ENCODE assay signal across 8 mouse cellular contexts in the genomic region with DNA sequence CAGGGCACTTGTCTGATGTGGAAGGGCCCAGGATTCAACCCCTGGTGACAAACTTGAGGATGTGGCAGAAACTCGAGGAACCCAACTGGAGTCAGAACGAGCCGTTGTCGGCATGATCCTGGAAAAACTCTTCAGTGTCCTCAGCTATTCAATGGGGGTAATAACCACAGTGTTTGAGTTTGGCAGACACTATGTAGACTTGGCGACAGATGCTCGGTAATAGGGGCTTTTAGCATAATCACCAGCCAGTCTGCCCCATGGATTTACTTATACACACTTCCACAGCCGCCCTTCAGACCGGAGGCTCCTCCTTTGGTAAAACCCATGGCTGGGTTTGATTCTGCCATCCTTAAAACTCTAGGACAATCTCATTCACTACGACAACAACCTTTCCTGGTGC. TPM values are rescaled to one million over a fixed set of nuclear protein-coding genes. Genes with fewer than 3 reads are reported as not detected.
DNase-seq lines count a peak whose midpoint lies in the region; ATAC-seq and TF ChIP-seq lines count a peak whose summit lies in the region.

No protein-coding gene starts in this region.

- H3K36me3 ChIP-seq in embryonic facial prominence, embryonic 14.5 days (ENCODE audit: control insufficient read depth, insufficient read depth, low read length) = peaks cover 14% of the 10 kb centered on the region; the same call in 1 of the 2 replicates
- H3K36me3 ChIP-seq in hindbrain, embryonic 14.5 days (replicated peaks; ENCODE audit: control insufficient read depth, insufficient read depth) = peaks cover 41% of the 10 kb centered on the region
- H3K36me3 ChIP-seq in midbrain, embryonic 14.5 days (ENCODE audit: control insufficient read depth, insufficient read depth, low read length) = peaks cover 37% of the 10 kb centered on the region

- no peak for TF ChIP-seq CTCF in left cerebral cortex, adult 2 months (IDR thresholded peaks at IDR 0.05)

- DNase-seq in left cerebral cortex, adult 2 months (ENCODE audit: extremely low spot score in 1 of 2, low spot score in 2 of 2) = peak in 1 of 2 experiments; percentile 22
- DNase-seq in left cerebral cortex, postnatal 10 days (ENCODE audit: extremely low spot score in 1 of 2, low spot score in 2 of 2) = no peak
- peak; percentile 51 for DNase-seq in embryonic facial prominence, embryonic 14.5 days (ENCODE audit: low spot score)
- DNase-seq in hindbrain, embryonic 14.5 days (ENCODE audit: low spot score) = no peak
- peak; percentile 63 for DNase-seq in midbrain, embryonic 14.5 days
- no peak for DNase-seq in T-cell, adult 2 months (ENCODE audit: low spot score)
- DNase-seq in adrenal gland, postnatal 25 days = no peak

- peak overlapping the region; percentile 50 for H3K4me3 ChIP-seq in left cerebral cortex, adult 2 months
- peak overlapping the region; percentile 75 for H3K4me3 ChIP-seq in embryonic facial prominence, embryonic 14.5 days (ENCODE audit: low read depth, low read length)
- H3K4me3 ChIP-seq in hindbrain, embryonic 14.5 days (replicated peaks; ENCODE audit: low read length) = peak overlapping the region; percentile 70
- peak overlapping the region; percentile 82 for H3K4me3 ChIP-seq in midbrain, embryonic 14.5 days (replicated peaks; ENCODE audit: low read depth, low read length)

- intact Hi-C loops in left cerebral cortex, adult 2 months (cut with DNase I) = loop anchor here (2.0 to 5.0 kb wide), 2 partner anchors 220 to 257 kb away; no protein-coding TSS in a partner anchor
- intact Hi-C loops in left cerebral cortex, postnatal 10 days (cut with DNase I) = loop anchor here (2.0 to 5.0 kb wide), 2 partner anchors 220 to 275 kb away; no protein-coding TSS in a partner anchor

- peak overlapping the region; percentile 65; the same call in 1 of the 2 replicates for H3K27ac ChIP-seq in left cerebral cortex, adult 2 months
- H3K27ac ChIP-seq in embryonic facial prominence, embryonic 14.5 days (replicated peaks; ENCODE audit: low read depth, low read length) = 0 out of 2 replicates have a peak overlapping the region, but pooled peaks have one; percentile 24
- peak overlapping the region; percentile 96 for H3K27ac ChIP-seq in hindbrain, embryonic 14.5 days
- peak overlapping the region; percentile 97 for H3K27ac ChIP-seq in midbrain, embryonic 14.5 days (replicated peaks; ENCODE audit: low read depth, low read length)

- H3K4me1 ChIP-seq in embryonic facial prominence, embryonic 14.5 days (ENCODE audit: control insufficient read depth, insufficient read depth, low read length) = peaks cover 16% of the 10 kb centered on the region; the same call in 1 of the 2 replicates
- peaks cover 13% of the 10 kb centered on the region for H3K4me1 ChIP-seq in hindbrain, embryonic 14.5 days (replicated peaks; ENCODE audit: control insufficient read depth, insufficient read depth, low read length)
- peaks cover 10% of the 10 kb centered on the region for H3K4me1 ChIP-seq in midbrain, embryonic 14.5 days (ENCODE audit: control insufficient read depth, insufficient read depth, low read length)

- H3K4me2 ChIP-seq in embryonic facial prominence, embryonic 14.5 days (ENCODE audit: low read depth, low read length) = peak overlapping the region; percentile 93
- H3K4me2 ChIP-seq in hindbrain, embryonic 14.5 days (replicated peaks) = peak overlapping the region; percentile 98
- H3K4me2 ChIP-seq in midbrain, embryonic 14.5 days (ENCODE audit: low read length) = peak overlapping the region; percentile 95

- ATAC-seq in embryonic facial prominence, embryonic 14.5 days (ENCODE audit: low read depth) = no peak
- ATAC-seq in hindbrain, embryonic 14.5 days (ENCODE audit: low FRiP score) = no peak
- no peak for ATAC-seq in midbrain, embryonic 14.5 days (ENCODE audit: low FRiP score, low TSS enrichment)
- ATAC-seq in inflammation-experienced regulatory T-cells, adult 6 months = no peak

- 0 out of 2 replicates have a peak, but pooled peaks cover 1% of the 10 kb centered on the region for H3K27me3 ChIP-seq in embryonic facial prominence, embryonic 14.5 days (replicated peaks; ENCODE audit: control insufficient read depth, insufficient read depth, low read length)
- H3K27me3 ChIP-seq in hindbrain, embryonic 14.5 days (ENCODE audit: control insufficient read depth, insufficient read depth, low read length) = no peaks in the 10 kb centered on the region
- H3K27me3 ChIP-seq in midbrain, embryonic 14.5 days (ENCODE audit: control insufficient read depth, insufficient read depth, low read length) = no peaks in the 10 kb centered on the region

- no peaks in the 10 kb centered on the region for H3K9me3 ChIP-seq in embryonic facial prominence, embryonic 14.5 days (ENCODE audit: control insufficient read depth, low read length)
- no peaks in the 10 kb centered on the region for H3K9me3 ChIP-seq in hindbrain, embryonic 14.5 days (ENCODE audit: control insufficient read depth, low read length)
- H3K9me3 ChIP-seq in midbrain, embryonic 14.5 days (ENCODE audit: control insufficient read depth, low read length) = no peaks in the 10 kb centered on the region

- peak overlapping the region; percentile 82; the same call in 1 of the 2 replicates for H3K9ac ChIP-seq in embryonic facial prominence, embryonic 14.5 days (ENCODE audit: low read depth, low read length)
- H3K9ac ChIP-seq in hindbrain, embryonic 14.5 days = peak overlapping the region; percentile 93
- H3K9ac ChIP-seq in midbrain, embryonic 14.5 days (replicated peaks; ENCODE audit: low read length) = peak overlapping the region; percentile 91

- 13% methylated on average over 9 of the region's 9 CpGs for WGBS in embryonic facial prominence, embryonic 14.5 days
- 8% methylated on average over 9 of the region's 9 CpGs for WGBS in hindbrain, embryonic 14.5 days
- WGBS in midbrain, embryonic 14.5 days = 11% methylated on average over 9 of the region's 9 CpGs

RNA-seq across cellular contexts. Expression of gene Mycn, which starts 4.0 kb away (rescaled TPM):
- total RNA-seq in left cerebral cortex, adult 2 months (2021) = 10 to 100 TPM; 10.2 to 11.1 TPM
- total RNA-seq in left cerebral cortex, postnatal 10 days (2021) = 10 to 100 TPM; 32.0 to 37.9 TPM
- 17.0 and 23.4 TPM in 2 replicates for polyA plus RNA-seq in embryonic facial prominence, embryonic 14.5 days (2014; fragmentation: Nextera tagmentation; extraction: Ambion mirVana)
- polyA plus RNA-seq in hindbrain, embryonic 14.5 days (2014; fragmentation: Nextera tagmentation; extraction: Ambion mirVana) = 50.3 and 63.6 TPM in 2 replicates
- polyA plus RNA-seq in midbrain, embryonic 14.5 days (2014; fragmentation: Nextera tagmentation; extraction: Ambion mirVana) = 61.7 and 63.1 TPM in 2 replicates
- 4.2 and 7.1 TPM in 2 replicates for total RNA-seq in adrenal gland, postnatal 25 days (2021)
- polyA plus RNA-seq in inflammation-experienced regulatory T-cells, adult 6 months (2017; shearing (Covaris generic)) = not detected

Comparison
In these comparisons a context has a peak if more than half of its experiments do, and no peak if none do; other contexts are left out.
1. DNase-seq: peak in embryonic facial prominence, embryonic 14.5 days (single experiment) and midbrain, embryonic 14.5 days (single experiment); none in left cerebral cortex, postnatal 10 days (0 of 2), hindbrain, embryonic 14.5 days (single experiment), T-cell, adult 2 months (single experiment) and adrenal gland, postnatal 25 days (single experiment).
2. H3K27ac ChIP-seq: peak in every context shown above with its lines; median percentile 97 in midbrain, embryonic 14.5 days; 96 in hindbrain, embryonic 14.5 days; 65 in left cerebral cortex, adult 2 months; 24 in embryonic facial prominence, embryonic 14.5 days.
3. RNA of gene Mycn, which starts 4.0 kb away (polyA plus RNA-seq): 61.7 to 63.1 TPM in midbrain, embryonic 14.5 days, 50.3 to 63.6 TPM in hindbrain, embryonic 14.5 days and 17.0 to 23.4 TPM in embryonic facial prominence, embryonic 14.5 days; not detected in inflammation-experienced regulatory T-cells, adult 6 months; every median in the first group is over 10 times any median in the second.
4. Peak in every context shown above with its lines, with median percentiles within 50 percentile points of each other: H3K4me3 ChIP-seq, H3K4me2 ChIP-seq and H3K9ac ChIP-seq.